Mouse (Mus musculus) Muller cell, postnatal 12 days (primary cell): ENCODE data around the gene Lims1.
A peak's percentile ranks its signal among the peaks of the same experiment; 100 is the strongest.

Experiments used
- DNase-seq: peaks from one replicate; pipeline ENCODE4 v3.0.0-alpha.2; 2015; ENCODE audit errors: inconsistent ontology term

The Lims1 gene

GRCm38 (mm10) chr10:58383282-58383681 is 60.0 kb downstream of the Lims1 start:
- DNase-seq, result peak; percentile 57

GRCm38 (mm10) chr10:58383761-58384160 is 60.5 kb downstream of the Lims1 start:
- DNase-seq, result no peak

GRCm38 (mm10) chr10:58385629-58386028 is 62.4 kb downstream of the Lims1 start:
- no peak for DNase-seq

GRCm38 (mm10) chr10:58386997-58387396 is 63.7 kb downstream of the Lims1 start:
- no peak for DNase-seq

GRCm38 (mm10) chr10:58388648-58389047 is 65.4 kb downstream of the Lims1 start:
- DNase-seq, result no peak

- DNase-seq, result no peak
These were observed 65.9 kb downstream of the Lims1 start for GRCm38 (mm10) chr10:58389151-58389550.

- DNase-seq, result no peak
These were observed 69.2 kb downstream of the Lims1 start for GRCm38 (mm10) chr10:58392435-58392834.

- no peak for DNase-seq
These were observed 70.1 kb downstream of the Lims1 start for GRCm38 (mm10) chr10:58393026-58394014.

GRCm38 (mm10) chr10:58394170-58394569 is 70.9 kb downstream of the Lims1 start:
- no peak for DNase-seq

- no peak for DNase-seq
These were observed 72.0 kb downstream of the Lims1 start for GRCm38 (mm10) chr10:58395315-58395714.

- no peak for DNase-seq
These were observed 72.5 kb downstream of the Lims1 start for GRCm38 (mm10) chr10:58395723-58396122.

- no peak for DNase-seq
These were observed 73.3 kb downstream of the Lims1 start for GRCm38 (mm10) chr10:58396600-58396999.

GRCm38 (mm10) chr10:58398941-58399340 is 75.7 kb downstream of the Lims1 start:
- no peak for DNase-seq

GRCm38 (mm10) chr10:58401838-58402237 is 78.6 kb downstream of the Lims1 start:
- no peak for DNase-seq

- no peak for DNase-seq
These were observed 81.4 kb downstream of the Lims1 start for GRCm38 (mm10) chr10:58404639-58405038.

GRCm38 (mm10) chr10:58405285-58405948 is 82.2 kb downstream of the Lims1 start:
- no peak for DNase-seq

GRCm38 (mm10) chr10:58405949-58406305 is 82.7 kb downstream of the Lims1 start:
- no peak for DNase-seq

- no peak for DNase-seq
These were observed 89.1 kb downstream of the Lims1 start for GRCm38 (mm10) chr10:58412331-58412730.

- no peak for DNase-seq
These were observed 89.6 kb downstream of the Lims1 start for GRCm38 (mm10) chr10:58412852-58413251.

GRCm38 (mm10) chr10:58416702-58417101 is 93.4 kb downstream of the Lims1 start:
- DNase-seq, result no peak

- no peak for DNase-seq
These were observed 95.2 kb downstream of the Lims1 start for GRCm38 (mm10) chr10:58418290-58418971.

- no peak for DNase-seq
These were observed 104.7 kb downstream of the Lims1 start for GRCm38 (mm10) chr10:58427930-58428329.
